Mouse (Mus musculus): Measurements from ENCODE around the gene Cd2. TPM values are rescaled to one million over a fixed set of nuclear protein-coding genes. Genes with fewer than 3 reads are reported as not detected.

Cd2 gene
- not detected in 2 replicates for polyA plus RNA-seq (2015; fragmentation: Nextera tagmentation; extraction: Ambion mirVana)

- H3K9me3 ChIP-seq = no peaks in the 10 kb centered on the region
- H3K9ac ChIP-seq = no peak within 1 kb of the TSS
- H3K27me3 ChIP-seq = no peaks in the 10 kb centered on the region
- ATAC-seq (ENCODE audit: low FRiP score, low read depth) = no peak
- no peak within 1 kb of the TSS for H3K27ac ChIP-seq
- H3K36me3 ChIP-seq = no peaks in the 10 kb centered on the region
- no peak within 1 kb of the TSS for H3K4me3 ChIP-seq
- WGBS = 27% methylated on average over 4 of the region's 4 CpGs
- H3K4me1 ChIP-seq = 0 out of 2 replicates have a peak, but pooled peaks cover 5% of the 10 kb centered on the region
- no peak within 1 kb of the TSS for H3K4me2 ChIP-seq (replicated peaks)
Observed at GRCm38 (mm10) chr3:101287911-101288311, at the start of gene Cd2. Gene Cd2, minus strand, starts transcription at chr3:101287939.

DNA sequence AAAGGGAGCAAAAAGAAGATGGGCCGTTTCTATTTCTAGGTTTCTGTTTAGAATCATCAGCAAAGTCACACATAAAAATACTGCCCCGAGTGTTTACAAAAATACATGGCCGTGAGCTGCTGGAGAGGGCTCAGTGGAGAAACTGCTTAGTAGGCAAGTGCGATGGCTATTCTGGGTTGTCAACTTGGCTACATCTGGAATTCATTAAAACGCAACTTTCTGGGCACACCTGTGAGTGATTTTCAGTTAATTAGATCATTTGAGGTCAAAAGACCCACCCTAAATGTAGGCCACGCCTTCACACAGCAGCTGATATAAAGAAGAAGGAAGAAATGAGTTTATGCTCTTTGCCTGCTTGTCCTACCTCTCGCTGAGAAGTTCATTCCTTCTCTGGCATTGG is 40.9 kb upstream of the Cd2 start:
- no peaks in the 10 kb centered on the region for H3K36me3 ChIP-seq
- 0 out of 2 replicates have a peak, but pooled peaks cover 4% of the 10 kb centered on the region for H3K9me3 ChIP-seq
- WGBS = 18% methylated on average over 7 of the region's 7 CpGs
- 0 out of 2 replicates have a peak overlapping the region, but pooled peaks have one; percentile 55 for H3K27ac ChIP-seq
- peaks cover 22% of the 10 kb centered on the region for H3K4me1 ChIP-seq
- H3K4me2 ChIP-seq (replicated peaks) = peak overlapping the region; percentile 31
- no peaks in the 10 kb centered on the region for H3K27me3 ChIP-seq
- no peak overlapping the region for H3K4me3 ChIP-seq
- no peak overlapping the region for H3K9ac ChIP-seq
- no peak for ATAC-seq (ENCODE audit: low FRiP score, low read depth)

DNA sequence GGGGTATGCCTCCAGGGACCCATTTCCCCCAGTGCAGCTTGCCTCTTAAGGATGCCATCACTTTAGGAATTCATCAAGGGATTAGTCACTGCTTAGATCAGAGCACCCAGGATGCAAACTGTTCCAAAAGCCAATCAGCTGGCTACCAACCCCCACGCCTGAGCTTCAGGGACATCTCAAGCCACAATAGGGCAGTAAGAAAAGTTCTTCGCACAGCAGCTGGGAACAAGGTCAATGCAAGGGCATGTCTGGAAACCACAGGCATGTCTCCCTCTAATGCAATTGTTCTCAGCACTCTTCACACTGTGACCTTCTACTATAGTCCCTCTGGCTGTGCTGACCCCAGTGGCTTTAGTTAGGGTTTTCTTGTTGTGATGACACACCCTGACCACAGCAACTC is 39.5 kb upstream of the Cd2 start:
- Histone ChIP-seq H3K36me3 (no peaks in the 10 kb centered on the region), H3K4me3 (no peak overlapping the region), H3K9ac (no peak overlapping the region), H3K4me2 (replicated peaks) (no peak overlapping the region), H3K27ac (no peak overlapping the region), H3K4me1 (peaks cover 31% of the 10 kb centered on the region), H3K9me3 (0 out of 2 replicates have a peak, but pooled peaks cover 4% of the 10 kb centered on the region), H3K27me3 (no peaks in the 10 kb centered on the region)
- 68% methylated on average over 2 of the region's 2 CpGs for WGBS
- ATAC-seq (ENCODE audit: low FRiP score, low read depth) = peak; percentile 36; the same call in 1 of the 2 replicates

- Histone ChIP-seq H3K4me2 (replicated peaks) (no peak overlapping the region), H3K36me3 (no peaks in the 10 kb centered on the region), H3K9ac (no peak overlapping the region), H3K9me3 (peaks cover 4% of the 10 kb centered on the region; the same call in 1 of the 2 replicates), H3K27ac (no peak overlapping the region), H3K4me1 (peaks cover 34% of the 10 kb centered on the region), H3K27me3 (no peaks in the 10 kb centered on the region), H3K4me3 (no peak overlapping the region)
- 55% methylated on average over 10 of the region's 10 CpGs for WGBS
- no peak for ATAC-seq (ENCODE audit: low FRiP score, low read depth)
Observed at GRCm38 (mm10) chr3:101322437-101322836, 34.7 kb upstream of the Cd2 start.

DNA sequence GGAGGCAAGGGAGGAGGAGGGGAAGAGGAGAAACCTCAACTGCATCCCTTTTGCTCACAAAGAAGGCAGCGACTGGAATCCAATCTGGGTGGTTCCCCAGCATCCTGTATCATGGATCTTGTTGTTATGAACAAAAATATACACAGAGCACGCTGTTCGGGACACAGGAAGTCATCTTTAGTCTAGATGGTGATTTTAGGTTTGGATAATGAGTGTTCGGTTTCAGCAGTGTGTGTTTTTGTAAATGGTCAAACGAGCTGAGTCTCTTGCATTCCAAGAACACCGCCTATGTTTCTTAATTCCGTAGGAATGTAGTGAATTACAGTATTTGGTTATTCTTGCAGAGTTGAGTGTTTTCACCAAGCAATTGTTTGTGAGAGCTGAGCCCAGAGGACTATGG is 33.1 kb upstream of the Cd2 start:
- Histone ChIP-seq H3K9me3 (peaks cover 4% of the 10 kb centered on the region; the same call in 1 of the 2 replicates), H3K4me3 (no peak overlapping the region), H3K36me3 (no peaks in the 10 kb centered on the region), H3K27me3 (no peaks in the 10 kb centered on the region), H3K27ac (no peak overlapping the region), H3K9ac (no peak overlapping the region), H3K4me2 (replicated peaks) (no peak overlapping the region), H3K4me1 (peaks cover 25% of the 10 kb centered on the region)
- no peak for ATAC-seq (ENCODE audit: low FRiP score, low read depth)
- WGBS = 55% methylated on average over 7 of the region's 7 CpGs

- peaks cover 4% of the 10 kb centered on the region; the same call in 1 of the 2 replicates for H3K9me3 ChIP-seq
- no peak overlapping the region for H3K4me3 ChIP-seq
- no peak overlapping the region for H3K9ac ChIP-seq
- no peaks in the 10 kb centered on the region for H3K36me3 ChIP-seq
- peaks cover 25% of the 10 kb centered on the region for H3K4me1 ChIP-seq
- ATAC-seq (ENCODE audit: low FRiP score, low read depth) = no peak
- H3K27ac ChIP-seq = no peak overlapping the region
- no peaks in the 10 kb centered on the region for H3K27me3 ChIP-seq
- no peak overlapping the region for H3K4me2 ChIP-seq (replicated peaks)
- 79% methylated on average over 6 of the region's 6 CpGs for WGBS
Observed at GRCm38 (mm10) chr3:101318516-101319170, 30.9 kb upstream of the Cd2 start.

GRCm38 (mm10) chr3:101318115-101318514 is 30.4 kb upstream of the Cd2 start:
- no peak for ATAC-seq (ENCODE audit: low FRiP score, low read depth)
- H3K9ac ChIP-seq = no peak overlapping the region

DNA sequence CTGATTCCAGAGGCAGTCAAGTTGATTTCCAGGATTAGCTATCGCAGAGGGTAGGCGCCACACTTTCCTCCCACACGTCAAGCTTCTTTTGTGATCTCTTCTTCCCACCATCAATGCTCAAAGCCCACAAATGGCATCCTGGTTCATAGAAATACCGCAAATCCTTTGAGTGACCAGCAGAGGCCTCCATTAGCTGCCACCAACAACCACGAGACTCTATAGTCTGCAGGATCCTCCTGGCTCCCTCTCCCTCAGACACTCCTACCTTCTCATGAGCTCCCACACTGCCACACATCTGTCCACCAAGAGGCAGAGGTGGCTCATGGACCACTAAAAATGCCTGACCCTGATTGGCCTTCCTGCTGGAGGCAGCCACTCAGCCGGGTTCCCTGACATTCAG is 27.2 kb upstream of the Cd2 start:
- H3K4me1 ChIP-seq = peaks cover 6% of the 10 kb centered on the region; the same call in 1 of the 2 replicates
- no peak overlapping the region for H3K4me2 ChIP-seq (replicated peaks)
- no peaks in the 10 kb centered on the region for H3K36me3 ChIP-seq
- H3K9ac ChIP-seq = no peak overlapping the region
- H3K27me3 ChIP-seq = no peaks in the 10 kb centered on the region
- peaks cover 4% of the 10 kb centered on the region; the same call in 1 of the 2 replicates for H3K9me3 ChIP-seq
- WGBS = 74% methylated on average over 6 of the region's 6 CpGs
- no peak for ATAC-seq (ENCODE audit: low FRiP score, low read depth)
- H3K4me3 ChIP-seq = no peak overlapping the region
- no peak overlapping the region for H3K27ac ChIP-seq

More at GRCm38 (mm10) chr3:101318115-101318514, 30.4 kb upstream of the Cd2 start:
- 70% methylated on average over 6 of the region's 6 CpGs for WGBS
- no peak overlapping the region for H3K4me3 ChIP-seq
- H3K27ac ChIP-seq = no peak overlapping the region
- peaks cover 4% of the 10 kb centered on the region; the same call in 1 of the 2 replicates for H3K9me3 ChIP-seq
- H3K4me2 ChIP-seq (replicated peaks) = no peak overlapping the region
- H3K36me3 ChIP-seq = no peaks in the 10 kb centered on the region
- H3K4me1 ChIP-seq = peaks cover 25% of the 10 kb centered on the region
- H3K27me3 ChIP-seq = no peaks in the 10 kb centered on the region

DNA sequence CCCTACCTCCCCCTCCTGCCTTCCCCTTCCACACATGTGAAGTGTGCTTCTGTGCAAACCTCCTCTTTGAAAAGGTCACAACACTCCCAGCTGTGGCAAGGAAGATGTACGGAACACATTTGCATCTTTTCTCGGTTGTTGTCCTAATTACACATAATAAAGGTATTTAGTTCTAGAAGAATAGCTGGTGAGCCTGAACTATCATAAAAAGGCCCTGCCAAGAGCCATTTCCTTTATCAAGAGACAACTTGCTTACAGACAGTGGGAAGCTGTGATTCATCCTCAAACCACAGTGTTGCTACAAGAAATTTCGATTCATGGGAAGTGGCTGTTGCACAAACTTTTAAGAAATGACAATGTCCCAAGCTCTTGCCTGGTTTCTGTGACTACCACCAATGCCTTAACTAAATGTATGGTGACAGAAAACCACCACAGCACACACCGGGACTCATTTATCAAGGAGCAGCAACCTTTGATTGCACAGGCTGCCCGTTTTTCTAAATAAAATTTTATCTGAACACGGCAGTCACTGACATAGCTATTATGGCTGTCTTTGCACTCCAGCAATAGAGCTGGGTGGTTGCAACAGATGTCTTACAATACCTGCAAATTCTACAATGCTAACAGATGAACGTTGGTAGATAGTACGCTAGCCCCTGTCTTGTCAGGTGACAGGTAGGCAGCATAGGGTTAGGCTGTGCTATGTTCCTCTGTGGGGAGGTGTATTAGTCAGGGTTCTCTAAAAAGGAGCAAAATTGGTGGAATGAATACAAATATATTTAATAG is 25.7 kb upstream of the Cd2 start:
- no peak for ATAC-seq (ENCODE audit: low FRiP score, low read depth)
- Histone ChIP-seq H3K9me3 (peaks cover 4% of the 10 kb centered on the region; the same call in 1 of the 2 replicates), H3K36me3 (no peaks in the 10 kb centered on the region), H3K4me3 (no peak overlapping the region), H3K27me3 (no peaks in the 10 kb centered on the region), H3K27ac (no peak overlapping the region), H3K4me2 (replicated peaks) (no peak overlapping the region), H3K4me1 (peaks cover 12% of the 10 kb centered on the region), H3K9ac (no peak overlapping the region)
- 81% methylated on average over 8 of the region's 8 CpGs for WGBS

GRCm38 (mm10) chr3:101310977-101311376 is 23.2 kb upstream of the Cd2 start:
- no peaks in the 10 kb centered on the region for H3K27me3 ChIP-seq
- H3K4me2 ChIP-seq (replicated peaks) = no peak overlapping the region
- 36% methylated on average over 9 of the region's 9 CpGs for WGBS
- H3K4me1 ChIP-seq = peaks cover 12% of the 10 kb centered on the region
- no peak overlapping the region for H3K4me3 ChIP-seq
- H3K27ac ChIP-seq = no peak overlapping the region
- H3K36me3 ChIP-seq = no peaks in the 10 kb centered on the region
- no peak for ATAC-seq (ENCODE audit: low FRiP score, low read depth)
- H3K9me3 ChIP-seq = no peaks in the 10 kb centered on the region
- no peak overlapping the region for H3K9ac ChIP-seq

GRCm38 (mm10) chr3:101309626-101310025 is 21.9 kb upstream of the Cd2 start:
- ATAC-seq (ENCODE audit: low FRiP score, low read depth) = no peak
- H3K4me1 ChIP-seq = peaks cover 13% of the 10 kb centered on the region
- H3K9me3 ChIP-seq = no peaks in the 10 kb centered on the region
- H3K4me3 ChIP-seq = no peak overlapping the region
- H3K9ac ChIP-seq = no peak overlapping the region
- H3K36me3 ChIP-seq = no peaks in the 10 kb centered on the region
- H3K27ac ChIP-seq = no peak overlapping the region
- no peak overlapping the region for H3K4me2 ChIP-seq (replicated peaks)
- WGBS = 69% methylated on average over 3 of the region's 3 CpGs
- H3K27me3 ChIP-seq = no peaks in the 10 kb centered on the region

- Histone ChIP-seq H3K4me1 (peaks cover 23% of the 10 kb centered on the region), H3K4me2 (replicated peaks) (no peak overlapping the region), H3K36me3 (no peaks in the 10 kb centered on the region), H3K4me3 (no peak overlapping the region), H3K27me3 (no peaks in the 10 kb centered on the region), H3K27ac (no peak overlapping the region), H3K9ac (no peak overlapping the region), H3K9me3 (no peaks in the 10 kb centered on the region)
- 78% methylated on average over 9 of the region's 9 CpGs for WGBS
- ATAC-seq (ENCODE audit: low FRiP score, low read depth) = no peak
Observed at GRCm38 (mm10) chr3:101306090-101306489, 18.4 kb upstream of the Cd2 start.
